Mouse (Mus musculus): ENCODE measurements around the gene Hoxc6. TPM values are rescaled to one million over a fixed set of nuclear protein-coding genes. Genes with fewer than 3 reads are reported as not detected.

Gene Hoxc6
- polyA plus RNA-seq, 1 experiment = not detected

DNA sequence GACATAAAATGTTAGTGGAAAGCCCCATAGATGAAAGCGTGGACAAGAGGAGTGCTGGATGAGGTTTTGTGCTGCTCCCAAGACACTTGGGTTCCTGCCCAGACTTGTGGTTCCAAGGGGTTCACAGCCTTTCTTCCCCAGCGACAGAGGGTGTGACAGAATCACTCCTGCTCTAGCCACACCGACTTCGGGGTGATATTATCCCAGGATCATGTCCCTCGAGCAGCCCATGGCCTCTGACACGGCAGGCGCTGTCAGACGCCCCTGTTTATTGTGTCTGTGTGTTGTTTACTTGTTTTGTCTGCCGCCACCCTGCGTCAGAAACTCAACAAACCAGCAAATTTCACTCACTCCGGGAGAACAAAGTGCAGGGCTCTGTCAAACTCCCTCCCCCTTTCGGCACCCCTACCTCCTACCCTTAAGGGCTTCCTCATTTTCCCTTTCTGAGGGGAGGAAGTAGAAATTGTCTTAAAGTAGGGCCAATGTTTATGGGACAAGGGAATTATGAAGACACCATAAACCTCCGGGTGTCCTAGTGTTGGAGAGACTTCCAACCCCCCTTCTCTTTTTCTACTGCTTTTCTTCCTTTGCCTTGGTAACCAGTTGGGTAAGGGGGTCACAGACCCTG lies 4.9 kb downstream of the Hoxc6 start:
- Histone ChIP-seq H3K36me3 (ENCODE audit: control insufficient read depth, insufficient read depth, low read length) (no peaks in the 10 kb centered on the region), H3K27ac (ENCODE audit: insufficient read depth, low read length) (no peak overlapping the region), H3K4me1 (ENCODE audit: control insufficient read depth, insufficient read depth, insufficient read length) (no peaks in the 10 kb centered on the region; the same call in 1 of the 2 replicates), H3K4me3 (ENCODE audit: extremely low read depth, insufficient read depth, insufficient read length) (no peak overlapping the region), H3K27me3 (ENCODE audit: control insufficient read depth, insufficient read depth, low read length) (peaks cover 42% of the 10 kb centered on the region)
- TF ChIP-seq CTCF (IDR thresholded peaks at IDR 0.05; ENCODE audit: extremely low read depth, insufficient read depth, insufficient read length, insufficient replicate concordance) (no peak), POLR2A (IDR thresholded peaks at IDR 0.05; ENCODE audit: low read depth, low read length) (no peak)
- DNase-seq (ENCODE audit: low read depth in 1 of 2, low spot score in 2 of 2) = no peak
- 19% methylated on average over 13 of the region's 13 CpGs for WGBS

DNA sequence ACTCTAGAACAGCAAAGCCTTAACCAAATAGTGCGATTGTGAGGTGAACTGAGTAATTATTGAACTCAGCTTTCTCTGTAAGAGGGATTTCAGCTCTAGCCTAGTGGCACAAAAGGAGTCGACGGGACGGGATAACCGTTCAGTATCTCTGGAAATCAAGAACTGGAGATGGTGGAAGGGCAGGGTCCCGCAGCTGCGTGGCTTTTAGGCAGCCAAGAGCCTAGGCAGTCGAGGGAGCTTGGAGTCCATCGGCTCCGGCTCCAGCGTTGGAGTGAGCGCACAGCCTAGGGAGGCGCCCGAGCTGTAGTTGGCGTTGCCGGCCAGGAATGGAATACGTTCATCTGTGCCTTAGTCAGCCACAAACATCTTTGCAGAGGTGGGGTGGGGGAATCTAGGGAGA lies 7.3 kb downstream of the Hoxc6 start:
- Histone ChIP-seq H3K27ac (ENCODE audit: insufficient read depth, low read length) (no peak overlapping the region), H3K36me3 (ENCODE audit: control insufficient read depth, insufficient read depth, low read length) (no peaks in the 10 kb centered on the region), H3K27me3 (ENCODE audit: control insufficient read depth, insufficient read depth, low read length) (peaks cover 40% of the 10 kb centered on the region), H3K4me3 (ENCODE audit: extremely low read depth, insufficient read depth, insufficient read length) (no peak overlapping the region), H3K4me1 (ENCODE audit: control insufficient read depth, insufficient read depth, insufficient read length) (no peaks in the 10 kb centered on the region)
- 12% methylated on average over 17 of the region's 17 CpGs for WGBS
- DNase-seq (ENCODE audit: low read depth in 1 of 2, low spot score in 2 of 2) = no peak
- TF ChIP-seq CTCF (IDR thresholded peaks at IDR 0.05; ENCODE audit: extremely low read depth, insufficient read depth, insufficient read length, insufficient replicate concordance) = no peak
- no peak for TF ChIP-seq POLR2A (IDR thresholded peaks at IDR 0.05; ENCODE audit: low read depth, low read length)

GRCm38 (mm10) chr15:103005797-103006196 lies 7.7 kb downstream of the Hoxc6 start:
- Histone ChIP-seq H3K27ac (ENCODE audit: insufficient read depth, low read length) (no peak overlapping the region), H3K4me3 (ENCODE audit: extremely low read depth, insufficient read depth, insufficient read length) (no peak overlapping the region), H3K4me1 (ENCODE audit: control insufficient read depth, insufficient read depth, insufficient read length) (no peaks in the 10 kb centered on the region), H3K36me3 (ENCODE audit: control insufficient read depth, insufficient read depth, low read length) (no peaks in the 10 kb centered on the region), H3K27me3 (ENCODE audit: control insufficient read depth, insufficient read depth, low read length) (peaks cover 37% of the 10 kb centered on the region)
- no peak for DNase-seq (ENCODE audit: low read depth in 1 of 2, low spot score in 2 of 2)
- WGBS = 22% methylated on average over 5 of the region's 5 CpGs
- TF ChIP-seq POLR2A (IDR thresholded peaks at IDR 0.05; ENCODE audit: low read depth, low read length) = no peak
- TF ChIP-seq CTCF (IDR thresholded peaks at IDR 0.05; ENCODE audit: extremely low read depth, insufficient read depth, insufficient read length, insufficient replicate concordance) = no peak

GRCm38 (mm10) chr15:103006326-103006725 lies 8.3 kb downstream of the Hoxc6 start:
- WGBS = 52% methylated on average over 1 of the region's 1 CpGs
- no peak overlapping the region for H3K27ac ChIP-seq (ENCODE audit: insufficient read depth, low read length)
- TF ChIP-seq POLR2A (IDR thresholded peaks at IDR 0.05; ENCODE audit: low read depth, low read length) (no peak), CTCF (IDR thresholded peaks at IDR 0.05; ENCODE audit: extremely low read depth, insufficient read depth, insufficient read length, insufficient replicate concordance) (no peak)
- H3K36me3 ChIP-seq (ENCODE audit: control insufficient read depth, insufficient read depth, low read length) = no peaks in the 10 kb centered on the region
- H3K27me3 ChIP-seq (ENCODE audit: control insufficient read depth, insufficient read depth, low read length) = peaks cover 39% of the 10 kb centered on the region
- no peaks in the 10 kb centered on the region for H3K4me1 ChIP-seq (ENCODE audit: control insufficient read depth, insufficient read depth, insufficient read length)
- no peak for DNase-seq (ENCODE audit: low read depth in 1 of 2, low spot score in 2 of 2)
- H3K4me3 ChIP-seq (ENCODE audit: extremely low read depth, insufficient read depth, insufficient read length) = no peak overlapping the region

DNA sequence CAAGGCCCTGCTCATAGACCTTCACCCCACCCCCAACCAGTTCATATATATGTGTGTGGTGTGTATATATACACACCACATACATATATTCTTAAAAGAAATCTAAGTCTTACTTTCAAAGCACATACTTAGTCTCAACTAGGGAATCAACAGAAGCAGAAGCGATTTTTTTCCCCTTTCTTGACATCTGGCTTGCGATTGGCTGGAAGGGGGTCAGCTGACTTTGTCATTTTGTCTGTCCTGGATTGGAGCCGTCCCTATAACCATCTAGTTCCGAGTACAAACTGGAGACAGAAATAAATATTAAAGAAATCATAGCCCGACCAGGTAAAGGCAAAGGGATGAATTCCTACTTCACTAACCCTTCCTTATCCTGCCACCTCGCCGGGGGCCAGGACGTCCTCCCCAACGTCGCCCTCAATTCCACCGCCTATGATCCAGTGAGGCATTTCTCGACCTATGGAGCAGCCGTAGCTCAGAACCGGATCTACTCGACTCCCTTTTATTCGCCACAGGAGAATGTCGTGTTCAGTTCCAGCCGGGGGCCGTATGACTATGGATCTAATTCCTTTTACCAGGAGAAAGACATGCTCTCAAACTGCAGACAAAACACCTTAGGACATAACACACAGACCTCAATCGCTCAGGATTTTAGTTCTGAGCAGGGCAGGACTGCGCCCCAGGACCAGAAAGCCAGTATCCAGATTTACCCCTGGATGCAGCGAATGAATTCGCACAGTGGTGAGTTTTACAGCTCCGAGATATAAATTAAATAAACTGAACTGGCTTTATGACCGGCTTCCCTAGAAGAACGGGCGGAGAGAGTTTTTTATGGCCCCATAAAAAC lies 11.4 kb downstream of the Hoxc6 start:
- no peaks in the 10 kb centered on the region for H3K36me3 ChIP-seq (ENCODE audit: control insufficient read depth, insufficient read depth, low read length)
- H3K4me3 ChIP-seq (ENCODE audit: extremely low read depth, insufficient read depth, insufficient read length) = no peak overlapping the region
- peaks cover 49% of the 10 kb centered on the region for H3K27me3 ChIP-seq (ENCODE audit: control insufficient read depth, insufficient read depth, low read length)
- peaks cover 2% of the 10 kb centered on the region; the same call in 1 of the 2 replicates for H3K4me1 ChIP-seq (ENCODE audit: control insufficient read depth, insufficient read depth, insufficient read length)
- WGBS = 8% methylated on average over 27 of the region's 27 CpGs
- no peak overlapping the region for H3K27ac ChIP-seq (ENCODE audit: insufficient read depth, low read length)
- DNase-seq (ENCODE audit: low read depth in 1 of 2, low spot score in 2 of 2) = no peak
- TF ChIP-seq CTCF (IDR thresholded peaks at IDR 0.05; ENCODE audit: extremely low read depth, insufficient read depth, insufficient read length, insufficient replicate concordance) (no peak), POLR2A (IDR thresholded peaks at IDR 0.05; ENCODE audit: low read depth, low read length) (no peak)

- no peak for TF ChIP-seq POLR2A (IDR thresholded peaks at IDR 0.05; ENCODE audit: low read depth, low read length)
- TF ChIP-seq CTCF (IDR thresholded peaks at IDR 0.05; ENCODE audit: extremely low read depth, insufficient read depth, insufficient read length, insufficient replicate concordance) = no peak
- Histone ChIP-seq H3K27me3 (ENCODE audit: control insufficient read depth, insufficient read depth, low read length) (peaks cover 53% of the 10 kb centered on the region), H3K27ac (ENCODE audit: insufficient read depth, low read length) (no peak overlapping the region), H3K4me3 (ENCODE audit: extremely low read depth, insufficient read depth, insufficient read length) (no peak overlapping the region), H3K36me3 (ENCODE audit: control insufficient read depth, insufficient read depth, low read length) (no peaks in the 10 kb centered on the region), H3K4me1 (ENCODE audit: control insufficient read depth, insufficient read depth, insufficient read length) (peaks cover 2% of the 10 kb centered on the region; the same call in 1 of the 2 replicates)
- WGBS = 10% methylated on average over 31 of the region's 31 CpGs
- DNase-seq (ENCODE audit: low read depth in 1 of 2, low spot score in 2 of 2) = no peak
Measured at GRCm38 (mm10) chr15:103010112-103010846, 12.2 kb downstream of the Hoxc6 start.
